Mouse (Mus musculus) limb, embryonic 11.5 days (tissue): ENCODE data around the gene Wapl. TPM values are rescaled to one million over a fixed set of nuclear protein-coding genes. Genes with fewer than 3 reads are reported as not detected.

Experiments
- ATAC-seq: fragments of 200-750 bp; cut with Nextera tagmentation; 2 replicates; pipeline ENCODE4 v1.8.0; 2017; ENCODE audit warnings: low read depth; ENCODE audit not compliant: insufficient number of reproducible peaks, low FRiP score, low TSS enrichment
- DNase-seq: peaks from one replicate; pipeline ENCODE4 v3.0.0-alpha.2; 2015; ENCODE audit warnings: low spot score
- H3K27ac ChIP-seq: fragments of 300-500 bp; sonication (generic); replicated peaks from 2 replicates; pipeline ENCODE4 v1.5.1; 2014; ENCODE audit warnings: low read depth, mild to moderate bottlenecking, low read length
- H3K27me3 ChIP-seq: fragments of 300-500 bp; sonication (generic); 2 replicates; pipeline ENCODE4 v1.6.1; 2014; ENCODE audit warnings: mild to moderate bottlenecking, low read length, mixed read lengths; ENCODE audit not compliant: control insufficient read depth, insufficient read depth
- H3K36me3 ChIP-seq: fragments of 300-500 bp; sonication (generic); 2 replicates; pipeline ENCODE4 v1.6.1; 2014; ENCODE audit warnings: mild to moderate bottlenecking, low read length, moderate library complexity, mixed read lengths; ENCODE audit not compliant: control insufficient read depth, insufficient read depth
- H3K4me1 ChIP-seq: fragments of 300-500 bp; sonication (generic); 2 replicates; pipeline ENCODE4 v1.6.1; 2014; ENCODE audit warnings: low read length, mixed read lengths; ENCODE audit not compliant: control insufficient read depth, insufficient read depth
- H3K4me2 ChIP-seq: fragments of 300-500 bp; sonication (generic); 2 replicates; pipeline ENCODE4 v1.6.1; 2014; ENCODE audit warnings: low read depth, mild to moderate bottlenecking, moderate library complexity; ENCODE audit not compliant: severe bottlenecking
- H3K4me3 ChIP-seq: fragments of 300-500 bp; sonication (generic); 2 replicates; pipeline ENCODE4 v1.5.1; 2014; ENCODE audit warnings: low read depth, low read length
- H3K9ac ChIP-seq: fragments of 300-500 bp; sonication (generic); 2 replicates; pipeline ENCODE4 v1.6.1; 2014; ENCODE audit warnings: mild to moderate bottlenecking, low read length
- H3K9me3 ChIP-seq: fragments of 300-500 bp; sonication (generic); 2 replicates; pipeline ENCODE4 v1.6.1; 2016; ENCODE audit warnings: low read length; ENCODE audit not compliant: control insufficient read depth
- WGBS: fragments of 180-500 bp; shearing (Covaris S2); extraction: QIAGEN DNeasy Blood & Tissue Kit; methylation state at CpG from one replicate; pipeline ENCODE4 v1.1.7; 2014; 5-methylcytosine and 5-hydroxymethylcytosine counted together
- polyA plus RNA-seq: library from polyadenylated mRNA; unstranded; fragments of >200 nt; fragmentation: Nextera tagmentation; extraction: Ambion mirVana; gene quantifications from 2 replicates; pipeline ENCODE4 v1.2.1, GENCODE M21; 2014

Wapl gene
- polyA plus RNA-seq, 1 experiment from 2014 or later: 31.8 TPM

- Histone ChIP-seq H3K36me3 (no peaks in the 10 kb centered on the region), H3K4me3 (no peak overlapping the region), H3K9me3 (no peaks in the 10 kb centered on the region), H3K27me3 (no peaks in the 10 kb centered on the region; the same call in 1 of the 2 replicates), H3K4me1 (no peaks in the 10 kb centered on the region), H3K4me2 (no peak overlapping the region), H3K27ac (no peak overlapping the region), H3K9ac (no peak overlapping the region)
- DNase-seq (no peak), ATAC-seq (no peak)
- WGBS: 31% methylated on average over 9 of the region's 9 CpGs
Observed at GRCm38 (mm10) chr14:34771601-34772000, 97.9 kb downstream of the Wapl start.

- no peak for DNase-seq
- WGBS: 53% methylated on average over 7 of the region's 7 CpGs
- Histone ChIP-seq H3K9me3 (no peaks in the 10 kb centered on the region), H3K4me2 (no peak overlapping the region), H3K4me1 (no peaks in the 10 kb centered on the region), H3K4me3 (no peak overlapping the region), H3K36me3 (no peaks in the 10 kb centered on the region), H3K27ac (no peak overlapping the region), H3K27me3 (no peaks in the 10 kb centered on the region; the same call in 1 of the 2 replicates), H3K9ac (no peak overlapping the region)
- ATAC-seq: no peak
Observed at GRCm38 (mm10) chr14:34772132-34772531, 98.4 kb downstream of the Wapl start.

GRCm38 (mm10) chr14:34773681-34774080 is 100.0 kb downstream of the Wapl start:
- Histone ChIP-seq H3K27me3 (no peaks in the 10 kb centered on the region; the same call in 1 of the 2 replicates), H3K4me1 (no peaks in the 10 kb centered on the region), H3K9ac (no peak overlapping the region), H3K4me2 (no peak overlapping the region), H3K9me3 (no peaks in the 10 kb centered on the region), H3K4me3 (no peak overlapping the region), H3K36me3 (no peaks in the 10 kb centered on the region), H3K27ac (no peak overlapping the region)
- ATAC-seq (no peak), DNase-seq (no peak)
- 87% methylated on average over 3 of the region's 3 CpGs for WGBS

GRCm38 (mm10) chr14:34774231-34774630 is 100.5 kb downstream of the Wapl start:
- no peaks in the 10 kb centered on the region for H3K9me3 ChIP-seq
- WGBS: 83% methylated on average over 6 of the region's 6 CpGs
- no peak overlapping the region for H3K9ac ChIP-seq
- DNase-seq (peak; percentile 9), ATAC-seq (no peak)
- H3K4me3 ChIP-seq: no peak overlapping the region
- no peaks in the 10 kb centered on the region; the same call in 1 of the 2 replicates for H3K27me3 ChIP-seq
- no peaks in the 10 kb centered on the region for H3K36me3 ChIP-seq
- H3K27ac ChIP-seq: no peak overlapping the region
- H3K4me2 ChIP-seq: no peak overlapping the region
- no peaks in the 10 kb centered on the region for H3K4me1 ChIP-seq

GRCm38 (mm10) chr14:34776719-34777385 is 103.1 kb downstream of the Wapl start:
- Histone ChIP-seq H3K4me2 (no peak overlapping the region), H3K27me3 (no peaks in the 10 kb centered on the region), H3K4me1 (no peaks in the 10 kb centered on the region), H3K4me3 (no peak overlapping the region), H3K27ac (no peak overlapping the region), H3K9me3 (no peaks in the 10 kb centered on the region), H3K36me3 (no peaks in the 10 kb centered on the region), H3K9ac (no peak overlapping the region)
- DNase-seq (no peak), ATAC-seq (no peak)
- 89% methylated on average over 12 of the region's 12 CpGs for WGBS

GRCm38 (mm10) chr14:34777810-34778209 is 104.1 kb downstream of the Wapl start:
- Histone ChIP-seq H3K4me2 (no peak overlapping the region), H3K9ac (no peak overlapping the region), H3K27ac (no peak overlapping the region), H3K27me3 (no peaks in the 10 kb centered on the region), H3K4me3 (no peak overlapping the region), H3K9me3 (no peaks in the 10 kb centered on the region), H3K36me3 (no peaks in the 10 kb centered on the region), H3K4me1 (no peaks in the 10 kb centered on the region)
- WGBS: 13% methylated on average over 10 of the region's 10 CpGs
- DNase-seq: peak; percentile 81
- peak; percentile 49; the same call in 1 of the 2 replicates for ATAC-seq

GRCm38 (mm10) chr14:34778760-34779159 is 105.0 kb downstream of the Wapl start:
- Histone ChIP-seq H3K4me2 (no peak overlapping the region), H3K36me3 (no peaks in the 10 kb centered on the region), H3K9ac (no peak overlapping the region), H3K4me1 (no peaks in the 10 kb centered on the region), H3K27ac (no peak overlapping the region), H3K27me3 (no peaks in the 10 kb centered on the region), H3K9me3 (no peaks in the 10 kb centered on the region), H3K4me3 (no peak overlapping the region)
- ATAC-seq (no peak), DNase-seq (peak; percentile 20)
- WGBS: 87% methylated on average over 7 of the region's 7 CpGs

- Histone ChIP-seq H3K4me3 (no peak overlapping the region), H3K4me2 (no peak overlapping the region), H3K27me3 (no peaks in the 10 kb centered on the region), H3K9ac (no peak overlapping the region), H3K36me3 (no peaks in the 10 kb centered on the region), H3K4me1 (no peaks in the 10 kb centered on the region), H3K27ac (no peak overlapping the region), H3K9me3 (no peaks in the 10 kb centered on the region)
- ATAC-seq: no peak
- DNase-seq: peak; percentile 7
- 82% methylated on average over 1 of the region's 1 CpGs for WGBS
Observed at GRCm38 (mm10) chr14:34793406-34794037, 119.8 kb downstream of the Wapl start.
